Mouse (Mus musculus): Measurements from ENCODE around the gene Zfp931. TPM values are rescaled to one million over a fixed set of nuclear protein-coding genes. Genes with fewer than 3 reads are reported as not detected.
"Not testable (repeated sequence)": the region's sequence is repeated elsewhere in the genome, so short reads cannot be mapped to it uniquely, and the experiment has no call there.

The Zfp931 gene
- total RNA-seq, 2 experiments from 2014 or later: 14.3 to 14.6 TPM

DNA sequence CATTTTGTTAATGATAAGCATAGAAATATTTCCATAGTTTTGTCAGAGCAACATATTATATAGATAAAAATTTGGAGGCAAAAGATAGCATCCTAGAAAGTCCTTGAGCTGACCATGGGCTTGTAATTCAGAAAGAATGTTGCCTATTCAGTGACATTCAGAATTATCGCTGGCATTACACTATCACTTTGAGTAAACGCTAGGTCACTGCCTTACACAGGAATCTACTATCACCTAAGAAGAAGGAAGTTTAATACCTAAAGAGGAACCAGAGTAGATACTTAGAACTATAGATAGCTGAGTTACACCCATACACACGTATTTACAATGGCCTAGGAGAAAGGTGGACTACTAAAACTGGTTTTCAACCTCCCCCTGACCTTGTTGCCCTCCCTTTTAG, 58.8 kb downstream of the Zfp931 start:
- ATAC-seq (replicated peaks; ENCODE audit: poor library complexity): not testable (repeated sequence)

Other genes with a start within 250 kb of the Zfp931 start
- gene Gm14325, start 238.1 kb downstream of the Zfp931 start, total RNA-seq (2015): 26.1 and 32.6 TPM in 2 replicates
- 7.6 and 48.9 TPM in 2 replicates for gene Gm14325, start 238.1 kb downstream of the Zfp931 start, total RNA-seq (2017)
- gene Gm14327, start 181.4 kb downstream of the Zfp931 start, total RNA-seq (2015): 0.69 and 1.5 TPM in 2 replicates
- 1.5 and 3.3 TPM in 2 replicates for gene Gm14327, start 181.4 kb downstream of the Zfp931 start, total RNA-seq (2017)
- gene Zfp972, start 152.9 kb downstream of the Zfp931 start, total RNA-seq (2015): 0.49 and 0.59 TPM in 2 replicates
- gene Zfp972, start 152.9 kb downstream of the Zfp931 start, total RNA-seq (2017): 5.7 TPM in 1 of 2 replicates, not detected in the other
- 27.8 and 34.6 TPM in 2 replicates for gene Gm14326, start 121.2 kb downstream of the Zfp931 start, total RNA-seq (2015)
- 14.2 and 18.2 TPM in 2 replicates for gene Gm14326, start 121.2 kb downstream of the Zfp931 start, total RNA-seq (2017)
- gene Zfp971, start 55.2 kb downstream of the Zfp931 start, total RNA-seq (2015): 58.4 and 64.9 TPM in 2 replicates
- 23.0 and 42.4 TPM in 2 replicates for gene Zfp971, start 55.2 kb downstream of the Zfp931 start, total RNA-seq (2017)
- 0.05 TPM in 1 of 2 replicates, not detected in the other for gene Phactr3, start 40.5 kb upstream of the Zfp931 start, total RNA-seq (2015)
- gene Phactr3, start 40.5 kb upstream of the Zfp931 start, total RNA-seq (2017): not detected in 2 replicates

Measured in megakaryocyte progenitor cell, adult 5-6 weeks (primary cell).